Mouse (Mus musculus) left cerebral cortex, postnatal 4 days (tissue): ENCODE measurements at regions not wholly inside any gene's neighbourhood (a gene's known extent, or its start where the extent isn't known, plus 50 kb on each side); places are given as distances from the start of the nearest gene placed in this dataset.

ENCODE experiments used
- DNase-seq: peaks from one replicate; pipeline ENCODE4 v3.0.0-alpha.2; 2022
- intact Hi-C: fragments of 180-260 bp; cut with DNase I; formaldehyde crosslinking; loops from one replicate; pipeline ENCODE4 v1.15.1; 2025

DNA sequence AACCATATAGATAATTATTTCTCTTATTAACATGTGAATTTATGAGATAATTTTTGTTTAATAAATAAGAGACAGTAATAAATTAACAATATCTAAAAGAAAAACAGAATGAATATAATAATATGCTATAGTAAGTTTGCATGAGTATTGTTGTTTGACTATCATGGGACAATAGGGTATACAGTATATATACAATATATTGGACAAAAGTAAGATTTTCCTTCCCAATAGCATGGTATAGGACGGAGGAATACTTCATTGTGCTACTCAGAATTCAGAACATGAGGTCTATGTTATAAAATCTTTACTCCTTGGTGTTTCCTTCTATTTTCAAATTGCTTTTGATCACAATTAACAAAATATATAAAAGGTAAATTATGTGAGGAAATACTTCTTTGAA is 771.0 kb upstream of the Pcdh20 start:
- no peak for DNase-seq
- intact Hi-C loops: no loop called here

DNA sequence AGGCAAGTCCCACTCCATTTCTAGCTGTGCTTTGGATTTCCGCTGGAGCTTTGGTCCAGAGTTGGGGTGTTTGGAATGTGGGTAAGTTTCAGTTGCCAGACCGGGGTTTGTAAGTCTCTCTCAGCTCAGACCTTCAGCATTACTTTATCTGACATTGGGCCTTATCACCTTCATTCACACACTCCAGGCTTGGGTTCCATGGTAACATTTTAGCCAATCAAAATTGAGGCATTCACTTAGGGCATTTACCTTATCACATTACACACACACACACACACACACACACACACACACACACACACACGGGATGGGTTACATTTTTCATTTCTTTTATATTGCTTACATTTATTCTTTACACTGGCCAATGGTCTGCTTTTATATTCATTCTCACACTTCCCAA is 765.3 kb upstream of the Pcdh20 start:
- DNase-seq: no peak
- intact Hi-C loops: no loop called here

DNA sequence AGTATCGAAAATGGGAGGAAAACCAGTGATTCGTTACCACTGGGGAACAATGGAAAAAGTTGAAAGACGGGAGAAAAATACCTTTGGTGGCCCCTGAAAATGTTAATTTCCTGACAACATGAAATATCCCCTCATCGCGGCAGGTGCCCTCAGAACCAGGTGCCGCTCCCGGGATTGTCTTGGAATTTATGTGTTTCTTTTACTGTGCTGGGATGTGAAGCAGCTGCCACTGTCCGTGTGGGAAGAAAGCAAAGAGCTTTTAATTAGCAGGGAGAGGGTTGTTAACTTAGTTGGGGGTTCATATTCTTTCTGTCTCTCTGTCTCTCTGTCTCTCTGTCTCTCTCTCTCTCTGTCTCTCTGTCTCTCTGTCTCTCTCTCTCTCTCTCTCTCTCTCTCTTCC is 759.3 kb upstream of the Pcdh20 start:
- intact Hi-C loops: no loop called here
- DNase-seq: no peak

DNA sequence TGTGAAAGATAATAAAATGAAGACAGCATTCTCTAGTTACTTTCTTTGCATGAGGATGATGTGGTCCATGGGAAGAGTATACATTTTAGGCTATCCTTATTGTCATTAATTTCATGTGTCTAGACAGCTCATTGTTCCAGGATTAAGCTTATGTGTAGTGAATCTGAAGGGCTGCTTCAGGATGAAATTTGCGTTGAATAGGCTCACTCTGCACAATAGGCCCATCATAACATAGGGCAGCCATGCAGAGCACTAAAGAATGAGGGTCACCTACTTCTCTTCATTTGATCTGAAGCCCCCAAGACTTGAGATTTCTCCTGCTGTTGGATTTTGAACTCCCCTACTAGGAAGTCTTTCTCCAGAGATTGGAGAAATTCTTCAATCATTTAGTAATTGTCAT is 746.2 kb upstream of the Pcdh20 start:
- intact Hi-C loops: no loop called here
- no peak for DNase-seq

DNA sequence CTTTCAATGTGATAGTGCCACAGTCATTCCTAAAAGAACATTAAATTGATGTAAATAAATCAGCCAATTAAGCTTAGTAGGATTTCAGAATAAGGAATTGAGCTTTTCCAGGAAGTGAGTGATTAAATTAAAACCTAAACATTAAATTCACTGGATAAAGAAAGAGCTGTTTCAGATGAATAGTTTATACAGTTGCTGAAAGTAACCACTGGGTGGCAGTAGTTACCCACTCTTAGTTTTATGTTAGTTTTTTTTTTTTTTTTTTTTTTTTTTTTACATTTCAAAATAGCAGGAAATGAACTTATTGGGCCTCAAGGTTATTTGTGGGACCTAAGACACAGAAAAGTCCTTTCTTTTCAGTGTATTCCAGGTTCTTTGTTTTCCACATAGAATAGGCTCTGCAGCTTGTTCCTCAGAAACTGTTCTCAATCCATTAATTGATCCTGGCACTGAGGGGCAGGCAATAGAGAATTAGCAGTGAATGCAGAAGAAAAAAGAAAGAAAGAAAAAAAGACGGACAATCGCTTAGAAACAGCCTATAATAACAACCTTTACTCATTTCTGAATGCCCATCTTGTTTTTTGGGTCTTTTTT is 710.3 kb upstream of the Pcdh20 start:
- DNase-seq: no peak
- intact Hi-C loops: no loop called here

DNA sequence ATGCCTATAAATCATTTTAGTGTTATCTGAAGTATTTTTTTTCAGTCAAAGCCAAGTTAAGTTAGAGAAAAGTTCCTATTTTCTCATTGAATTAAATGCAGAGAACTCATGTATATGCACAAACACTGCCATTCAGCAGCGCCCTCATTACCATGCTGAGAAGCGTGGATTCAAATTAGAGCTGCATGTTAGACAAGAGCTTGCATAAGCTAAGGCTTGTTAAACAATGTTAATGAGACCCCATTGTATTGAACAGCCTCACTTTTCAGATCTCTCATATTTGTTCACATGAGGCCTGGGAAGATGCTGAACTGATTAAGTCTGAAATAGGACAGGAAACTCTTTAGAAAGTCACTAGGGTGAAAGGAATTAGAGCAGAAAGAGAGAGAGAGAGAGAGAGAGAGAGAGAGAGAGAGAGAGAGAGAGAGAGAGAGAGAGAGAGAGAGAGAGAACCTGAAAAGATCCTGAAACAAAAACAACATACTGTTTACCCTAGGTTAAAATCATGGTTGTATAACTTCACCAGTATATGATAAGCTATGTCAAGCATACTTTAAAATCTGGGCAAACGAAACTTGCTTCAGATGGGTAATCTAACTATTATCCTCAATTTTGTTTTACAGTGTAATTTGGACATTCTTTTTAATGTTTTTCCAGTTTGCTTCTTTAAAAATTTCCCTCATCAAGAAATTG is 671.9 kb upstream of the Pcdh20 start:
- no peak for DNase-seq
- intact Hi-C loops: no loop called here

DNA sequence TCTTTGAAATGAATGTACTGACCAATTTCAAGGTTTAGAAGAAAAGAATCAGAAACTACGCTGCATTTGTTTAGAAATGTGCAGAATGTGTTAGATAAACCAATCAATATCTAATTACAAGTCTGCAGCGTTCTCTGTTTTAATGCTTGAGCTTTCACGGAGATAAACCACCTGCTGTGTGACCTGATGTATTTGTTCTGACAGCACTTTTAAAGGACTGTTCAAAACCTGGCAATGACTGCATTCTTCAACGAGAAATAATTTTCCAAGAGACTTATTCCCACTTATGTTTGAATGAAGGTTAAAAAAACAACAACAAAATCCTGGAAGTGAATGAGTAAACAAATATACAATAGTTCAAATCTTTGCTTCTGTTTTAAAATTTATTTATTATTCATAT is 628.1 kb upstream of the Pcdh20 start:
- intact Hi-C loops: no loop called here

DNA sequence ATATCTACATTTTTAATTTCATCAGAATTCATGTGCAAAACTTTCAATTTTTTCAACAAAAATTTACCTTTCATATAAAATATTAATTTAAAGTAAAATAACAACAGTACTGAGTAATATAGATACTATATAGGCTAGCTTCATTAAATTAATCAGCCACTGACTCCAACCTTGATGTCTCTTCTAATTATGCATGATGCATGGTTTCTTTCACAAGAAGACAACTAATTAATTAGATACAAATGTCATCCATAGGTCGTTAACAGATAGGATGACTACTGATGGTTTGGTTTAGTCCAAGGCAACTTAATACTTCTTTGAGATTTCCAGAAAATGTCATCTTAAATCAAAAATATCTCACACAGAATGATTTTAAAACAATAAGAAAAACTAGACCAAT is 618.5 kb upstream of the Pcdh20 start:
- intact Hi-C loops: no loop called here

More for the DNA sequence above, 628.1 kb upstream of the Pcdh20 start:
- DNase-seq: peak; percentile 24

DNA sequence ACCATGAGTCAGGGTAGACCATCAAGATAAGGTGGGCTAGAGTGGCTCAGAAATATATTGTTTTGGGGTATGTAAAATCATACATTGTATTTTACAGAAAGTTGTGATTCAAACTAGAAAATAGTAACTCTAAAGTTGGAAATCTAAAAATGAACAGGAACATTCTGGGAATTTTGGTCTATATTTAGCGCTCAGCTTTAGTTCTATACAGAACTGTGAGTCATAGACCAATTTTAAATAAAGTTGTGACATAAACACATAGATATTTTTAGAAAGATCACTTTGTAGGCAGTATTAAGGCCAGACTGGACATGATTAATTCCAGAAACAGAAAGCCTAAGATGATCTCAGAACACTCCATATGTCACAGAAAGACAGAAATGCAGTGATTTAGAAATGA is 604.8 kb upstream of the Pcdh20 start:
- intact Hi-C loops: no loop called here
- no peak for DNase-seq

More for the DNA sequence above, 618.5 kb upstream of the Pcdh20 start:
- DNase-seq: no peak

DNA sequence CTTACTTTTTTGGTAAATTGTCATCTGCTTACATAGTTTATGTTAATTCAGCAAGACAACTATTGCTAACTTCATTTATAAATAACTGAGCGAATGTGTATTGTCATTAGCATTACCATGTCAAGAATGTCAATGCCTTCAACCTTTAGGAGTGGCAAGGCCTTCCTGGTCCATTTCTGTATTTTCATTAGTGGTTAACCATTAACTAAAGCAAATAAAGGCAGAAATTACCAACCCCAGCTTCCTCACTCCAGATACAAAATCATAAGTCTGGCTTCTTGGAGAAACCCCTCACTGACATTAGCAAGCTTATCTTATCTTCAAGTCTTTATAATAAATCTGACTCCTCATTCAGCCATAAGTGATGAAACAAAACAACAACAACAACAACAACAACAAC is 592.8 kb upstream of the Pcdh20 start:
- intact Hi-C loops: no loop called here
- DNase-seq: no peak

DNA sequence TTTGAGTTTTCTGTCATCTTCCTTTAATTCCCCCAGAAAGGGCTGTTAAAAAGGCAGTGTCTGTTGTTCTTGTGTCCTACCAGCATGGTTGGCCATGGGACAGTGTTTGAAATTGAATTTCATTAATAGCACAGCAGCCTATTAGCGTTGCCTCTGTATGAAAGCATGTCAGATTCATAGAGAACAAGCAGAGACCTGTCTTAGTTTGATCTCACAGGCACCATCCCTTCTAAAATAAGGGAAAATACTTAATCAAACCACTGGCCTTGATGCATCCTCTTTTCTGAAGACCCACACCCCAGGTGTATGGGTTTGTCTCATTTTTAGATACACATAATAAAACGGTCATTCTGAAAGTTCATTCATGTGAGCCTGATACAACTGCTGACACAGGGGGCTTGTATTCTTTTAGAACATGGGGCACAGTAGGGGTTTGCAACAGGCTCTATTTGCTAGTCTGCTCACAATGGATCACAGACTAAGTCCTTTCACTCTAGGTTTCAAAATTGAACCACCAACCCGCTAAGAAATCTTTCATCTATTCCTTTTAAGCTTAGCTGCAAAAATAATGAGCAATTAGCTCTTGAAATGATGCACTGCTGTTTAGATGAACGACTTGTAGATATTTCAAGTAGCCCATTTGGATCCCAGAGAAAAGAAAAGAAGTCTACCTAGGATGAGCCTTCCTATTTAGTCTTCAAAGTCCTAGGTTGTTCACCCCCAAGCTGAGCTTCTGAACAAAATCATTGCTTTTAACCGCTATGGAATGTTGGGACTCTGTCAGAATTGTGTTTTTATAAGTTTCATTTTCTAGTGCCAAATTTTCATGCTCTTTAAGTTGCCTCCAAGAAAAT is 591.6 kb upstream of the Pcdh20 start:
- no peak for DNase-seq
- intact Hi-C loops: no loop called here

DNA sequence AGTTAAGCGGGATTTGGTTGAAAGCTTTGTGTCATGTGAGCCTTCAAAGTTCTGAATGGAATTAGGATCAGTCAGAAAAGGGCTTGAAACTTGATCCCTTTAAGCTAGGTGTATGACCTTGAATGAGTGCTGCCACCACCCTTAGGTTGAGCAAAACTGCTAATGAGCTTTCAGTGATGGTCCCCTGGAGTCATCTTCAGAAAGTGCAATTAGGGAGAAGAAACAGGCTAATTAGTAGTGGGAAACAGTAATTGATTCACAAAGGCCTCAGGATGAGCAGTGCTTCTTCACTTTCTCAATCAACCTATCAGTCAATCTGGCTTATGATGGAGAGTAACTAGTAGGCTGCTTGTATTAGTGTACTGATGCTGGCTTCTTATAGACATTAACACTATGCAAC is 590.1 kb upstream of the Pcdh20 start:
- DNase-seq: no peak
- intact Hi-C loops: no loop called here

DNA sequence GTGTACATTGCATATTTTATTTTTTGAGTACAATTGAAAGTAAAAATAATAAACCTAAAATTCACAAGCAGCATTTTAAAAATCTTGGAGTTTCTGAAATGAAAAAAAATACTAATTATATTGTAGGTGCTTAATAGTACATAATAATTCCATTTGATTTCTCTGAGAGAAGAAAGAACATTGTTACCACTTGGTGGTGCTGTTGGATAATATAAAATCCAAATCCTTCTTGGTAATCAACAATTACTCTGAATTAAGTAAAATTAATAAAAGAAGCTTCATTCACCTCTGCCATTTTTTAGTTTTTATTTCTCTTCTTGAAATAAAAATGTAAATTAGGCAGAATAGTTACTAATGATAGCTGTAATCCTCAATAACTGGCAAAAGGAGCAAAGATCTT is 563.2 kb upstream of the Pcdh20 start:
- intact Hi-C loops: no loop called here

DNA sequence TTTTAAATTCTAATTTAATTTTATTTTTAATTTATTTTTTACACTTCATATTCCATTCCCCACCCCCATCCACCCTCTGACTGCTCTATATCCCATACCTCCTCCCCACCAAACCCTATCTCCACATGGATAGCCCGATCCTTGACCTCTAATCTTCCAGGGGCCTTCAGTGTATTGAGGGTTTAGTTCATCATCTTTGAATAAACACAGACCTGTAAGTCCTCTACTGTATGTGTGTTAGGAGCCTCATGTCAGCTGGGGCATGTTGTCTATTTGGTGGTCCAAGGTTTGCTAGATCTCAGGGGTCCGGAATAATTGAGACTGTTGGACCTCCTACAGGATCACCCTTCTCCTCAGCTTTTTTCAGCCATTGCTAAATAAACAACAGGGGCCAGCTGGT is 540.2 kb upstream of the Pcdh20 start:
- intact Hi-C loops: no loop called here
- no peak for DNase-seq

More for the DNA sequence above, 563.2 kb upstream of the Pcdh20 start:
- DNase-seq: no peak

DNA sequence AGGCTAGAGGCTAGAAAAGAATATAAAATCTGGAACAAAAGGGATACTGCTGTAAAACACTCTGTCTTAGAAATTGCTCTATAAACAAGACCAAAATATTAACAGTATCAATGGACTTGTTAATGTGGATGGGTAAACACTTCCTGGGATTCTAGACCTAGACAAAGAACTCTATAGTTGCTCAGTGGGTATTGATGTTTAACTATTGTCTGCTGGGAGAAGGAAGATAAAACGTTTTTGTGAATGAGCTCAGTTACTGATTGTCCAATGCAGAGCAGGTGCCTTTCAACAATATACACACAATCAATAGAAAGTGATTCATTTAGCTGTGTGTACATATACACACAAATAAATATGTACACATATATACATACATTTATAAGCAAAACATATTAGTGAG is 538.5 kb upstream of the Pcdh20 start:
- no peak for DNase-seq
- intact Hi-C loops: no loop called here

DNA sequence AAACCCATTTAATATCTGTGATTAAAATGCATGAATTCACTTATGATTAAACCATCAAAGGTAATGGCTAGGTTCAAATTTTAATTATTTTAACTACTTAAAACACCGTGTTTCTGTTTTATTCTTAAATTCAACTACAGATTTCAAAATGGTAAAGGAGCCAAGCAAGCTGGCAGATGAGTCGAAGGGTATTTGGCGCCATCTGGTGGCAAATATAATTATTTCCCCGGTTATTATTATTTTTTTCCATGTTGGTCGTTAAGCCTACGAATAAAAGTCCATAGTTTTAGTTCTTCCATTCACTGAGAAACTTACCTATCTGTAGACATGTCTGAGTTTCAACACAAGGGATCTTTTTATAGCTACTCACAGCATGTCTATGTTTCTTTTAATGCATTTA is 510.7 kb upstream of the Pcdh20 start:
- intact Hi-C loops: loop anchor here (5.0 to 10.0 kb wide), 2 partner anchors 507 to 1520 kb away; partner anchors contain the start of gene Pcdh20
- DNase-seq: peak; percentile 0

DNA sequence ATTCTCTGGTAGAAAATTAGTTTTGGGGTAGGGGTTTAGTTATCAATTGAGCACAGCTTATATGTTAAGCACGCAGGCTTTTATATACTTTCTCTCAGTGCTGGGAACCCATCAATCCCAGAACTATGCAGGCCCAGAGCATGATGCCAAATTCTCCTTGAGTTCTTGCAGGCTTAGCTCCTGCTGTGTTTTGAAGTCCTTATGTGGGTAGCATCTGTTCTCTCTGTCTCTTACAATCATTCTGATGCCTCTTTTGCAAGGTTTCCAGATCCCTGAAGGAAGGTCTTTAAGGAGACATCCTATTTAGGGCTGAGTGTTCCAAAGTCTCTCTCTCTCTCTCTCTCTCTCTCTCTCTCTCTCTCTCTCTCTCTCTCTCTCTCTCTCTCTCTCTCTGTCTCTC is 504.8 kb upstream of the Pcdh20 start:
- intact Hi-C loops: no loop called here
- DNase-seq: no peak

DNA sequence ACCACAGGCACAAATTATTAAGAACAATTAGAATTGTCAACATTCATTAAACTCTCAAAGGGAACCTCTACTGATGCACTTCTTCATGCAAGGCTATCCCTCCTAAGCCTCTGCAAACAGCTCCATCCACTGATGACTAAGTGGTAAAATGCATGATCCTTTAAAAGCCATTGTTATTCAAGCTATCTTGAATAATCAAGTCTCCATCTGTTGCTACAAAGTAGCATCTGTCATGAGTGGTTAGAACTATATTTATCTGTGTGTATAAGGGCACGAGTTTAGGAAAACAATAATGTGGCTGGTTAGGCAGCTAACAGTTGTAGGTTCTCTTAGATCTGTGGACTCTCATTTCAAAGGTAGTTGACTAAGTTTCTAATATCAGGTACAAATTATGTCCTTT is 463.4 kb upstream of the Pcdh20 start:
- DNase-seq: no peak
- intact Hi-C loops: no loop called here
